8 mouse cellular contexts compared by ENCODE assay signal in the genomic region with DNA sequence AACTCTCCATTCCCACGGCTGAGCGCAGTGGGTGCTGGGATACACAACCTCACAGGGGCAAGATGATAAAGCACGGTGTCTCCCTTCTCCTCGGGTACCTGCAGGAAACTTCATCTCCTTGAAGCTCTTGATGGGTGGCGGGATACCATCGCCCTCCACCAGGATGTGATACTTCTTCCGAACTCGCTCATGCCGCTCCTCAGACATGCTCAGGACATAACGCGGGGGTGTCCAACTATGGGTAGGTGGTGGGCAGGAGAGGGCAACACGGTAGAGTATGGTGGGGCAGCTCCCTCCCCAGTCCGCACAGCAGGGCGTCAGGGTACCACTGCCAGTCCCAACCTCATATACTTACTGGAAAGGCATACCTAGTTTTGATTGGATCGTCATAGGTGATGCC. TPM values are rescaled to one million over a fixed set of nuclear protein-coding genes. Genes with fewer than 3 reads are reported as not detected.
DNase-seq lines count a peak whose midpoint lies in the region; ATAC-seq and TF ChIP-seq lines count a peak whose summit lies in the region.
"Had no signal": no experiment of that assay in that cellular context is flagged by ENCODE, and none has a peak within 500 bp of the region (broad histone marks: within the 10 kb centered on the region; RNA-seq: fewer than 3 reads in every experiment).

No protein-coding gene starts in this region.

- H3K4me3 ChIP-seq in liver, embryonic 11.5 days (ENCODE audit: low read depth, low read length): peak overlapping the region; percentile 96
- peak overlapping the region; percentile 92 for H3K4me3 ChIP-seq in forebrain, embryonic 11.5 days (ENCODE audit: low read depth, low read length)
- peak overlapping the region; percentile 92 for H3K4me3 ChIP-seq in limb, embryonic 11.5 days (ENCODE audit: low read depth, low read length)
- H3K4me3 ChIP-seq in olfactory bulb, adult 2 months (ENCODE audit: insufficient read depth, low read depth, low read length): peak overlapping the region; percentile 68

- DNase-seq in liver, embryonic 11.5 days (ENCODE audit: low spot score): no peak
- no peak for DNase-seq in liver
- no peak for DNase-seq in forebrain, embryonic 11.5 days (ENCODE audit: low spot score)
- no peak for DNase-seq in limb, embryonic 11.5 days (ENCODE audit: low spot score)
- no peak for DNase-seq in embryo, embryonic 11 days
- DNase-seq in thymus, postnatal 36 days: no peak
- DNase-seq: adrenal gland, postnatal 25 days had no signal

- H3K9ac ChIP-seq in liver, embryonic 11.5 days (ENCODE audit: low read depth, low read length): peak overlapping the region; percentile 77
- H3K9ac ChIP-seq in forebrain, embryonic 11.5 days (ENCODE audit: low read length): no peak overlapping the region
- H3K9ac ChIP-seq in limb, embryonic 11.5 days (ENCODE audit: low read length): no peak overlapping the region; the same call in 1 of the 2 replicates

- no peak overlapping the region for H3K27ac ChIP-seq in liver, embryonic 11.5 days (ENCODE audit: low read depth, low read length)
- H3K27ac ChIP-seq in forebrain, embryonic 11.5 days (ENCODE audit: low read depth, low read length): no peak overlapping the region
- H3K27ac ChIP-seq in limb, embryonic 11.5 days (replicated peaks; ENCODE audit: low read depth, low read length): no peak overlapping the region
- H3K27ac ChIP-seq in olfactory bulb, adult 2 months (ENCODE audit: insufficient read depth, low read depth, low read length): no peak overlapping the region

- H3K36me3 ChIP-seq in liver, embryonic 11.5 days (ENCODE audit: control insufficient read depth, insufficient read depth, low read length): peaks cover 43% of the 10 kb centered on the region
- H3K36me3 ChIP-seq in forebrain, embryonic 11.5 days (ENCODE audit: control insufficient read depth, insufficient read depth, low read length): peaks cover 15% of the 10 kb centered on the region
- H3K36me3 ChIP-seq in limb, embryonic 11.5 days (ENCODE audit: control insufficient read depth, insufficient read depth, low read length): peaks cover 28% of the 10 kb centered on the region

- ATAC-seq in liver, embryonic 11.5 days (replicated peaks; ENCODE audit: low FRiP score): no peak
- ATAC-seq in forebrain, embryonic 11.5 days (replicated peaks; ENCODE audit: low FRiP score): no peak
- no peak for ATAC-seq in limb, embryonic 11.5 days (ENCODE audit: insufficient number of reproducible peaks, low FRiP score, low TSS enrichment, low read depth)

- no peaks in the 10 kb centered on the region for H3K9me3 ChIP-seq in liver, embryonic 11.5 days (ENCODE audit: control insufficient read depth, low read length)
- no peaks in the 10 kb centered on the region for H3K9me3 ChIP-seq in forebrain, embryonic 11.5 days (ENCODE audit: control insufficient read depth, low read length)
- no peaks in the 10 kb centered on the region for H3K9me3 ChIP-seq in limb, embryonic 11.5 days (ENCODE audit: control insufficient read depth, low read length)

- TF ChIP-seq POLR2A in olfactory bulb, adult 2 months (IDR thresholded peaks at IDR 0.05; ENCODE audit: insufficient read depth, low read depth, low read length): no peak

- peak overlapping the region; percentile 82 for H3K4me2 ChIP-seq in liver, embryonic 11.5 days
- H3K4me2 ChIP-seq in forebrain, embryonic 11.5 days (ENCODE audit: low read depth, low read length, severe bottlenecking): peak overlapping the region; percentile 93; the same call in 1 of the 2 replicates
- H3K4me2 ChIP-seq in limb, embryonic 11.5 days (ENCODE audit: low read depth, severe bottlenecking): peak overlapping the region; percentile 95

- H3K4me1 ChIP-seq in liver, embryonic 11.5 days (replicated peaks; ENCODE audit: control insufficient read depth, insufficient read depth, low read length): peaks cover 15% of the 10 kb centered on the region
- H3K4me1 ChIP-seq in forebrain, embryonic 11.5 days (replicated peaks; ENCODE audit: control insufficient read depth, insufficient read depth, low read length): peaks cover 8% of the 10 kb centered on the region; the same call in 1 of the 2 replicates
- H3K4me1 ChIP-seq in limb, embryonic 11.5 days (ENCODE audit: control insufficient read depth, insufficient read depth, low read length): peaks cover 9% of the 10 kb centered on the region; the same call in 1 of the 2 replicates
- H3K4me1 ChIP-seq in olfactory bulb, adult 2 months (ENCODE audit: control insufficient read depth, insufficient read depth, low read length): peaks cover 14% of the 10 kb centered on the region

- no peak for TF ChIP-seq CTCF in olfactory bulb, adult 2 months (IDR thresholded peaks at IDR 0.05; ENCODE audit: insufficient read depth, low read depth, low read length)

- no peaks in the 10 kb centered on the region for H3K27me3 ChIP-seq in liver, embryonic 11.5 days (replicated peaks; ENCODE audit: control insufficient read depth, insufficient read depth, low read length)
- no peaks in the 10 kb centered on the region for H3K27me3 ChIP-seq in forebrain, embryonic 11.5 days (ENCODE audit: control insufficient read depth, insufficient read depth, low read length)
- H3K27me3 ChIP-seq in limb, embryonic 11.5 days (ENCODE audit: control insufficient read depth, insufficient read depth, low read length): no peaks in the 10 kb centered on the region

- 92% methylated on average over 15 of the region's 15 CpGs for WGBS in liver, embryonic 11.5 days
- WGBS in forebrain, embryonic 11.5 days: 95% methylated on average over 15 of the region's 15 CpGs
- 95% methylated on average over 15 of the region's 15 CpGs for whole genome bisulfite sequencing in limb, embryonic 11.5 days
- 94% methylated on average over 15 of the region's 15 CpGs for WGBS in olfactory bulb, adult 2 months

RNA-seq across cellular contexts. Expression of a gene that starts 1.3 kb away (rescaled TPM):
- polyA plus RNA-seq in liver, embryonic 11.5 days (2014; fragmentation: Nextera tagmentation; extraction: Ambion mirVana): 62.9 and 64.6 TPM in 2 replicates
- 79.3 and 79.5 TPM in 2 replicates for polyA plus RNA-seq in forebrain, embryonic 11.5 days (2014; fragmentation: Nextera tagmentation; extraction: Ambion mirVana)
- 82.5 and 84.0 TPM in 2 replicates for polyA plus RNA-seq in limb, embryonic 11.5 days (2014; fragmentation: Nextera tagmentation; extraction: Ambion mirVana)
- polyA plus RNA-seq in olfactory bulb, adult 2 months (2012; ENCODE audit: insufficient read depth, insufficient read length, low replicate concordance, missing spikeins): not detected in 2 replicates

RNA-seq across cellular contexts. Expression of a gene that starts 6.1 kb away (rescaled TPM):
- polyA plus RNA-seq in liver, embryonic 11.5 days (2014; fragmentation: Nextera tagmentation; extraction: Ambion mirVana): 4.3 and 6.0 TPM in 2 replicates
- polyA plus RNA-seq in forebrain, embryonic 11.5 days (2014; fragmentation: Nextera tagmentation; extraction: Ambion mirVana): 3.3 and 3.9 TPM in 2 replicates
- polyA plus RNA-seq in limb, embryonic 11.5 days (2014; fragmentation: Nextera tagmentation; extraction: Ambion mirVana): 1.6 and 2.7 TPM in 2 replicates
- polyA plus RNA-seq in olfactory bulb, adult 2 months (2012; ENCODE audit: insufficient read depth, insufficient read length, low replicate concordance, missing spikeins): not detected in 2 replicates

RNA-seq across cellular contexts. Expression of a gene that starts 21.7 kb away (rescaled TPM):
- 86.4 and 94.6 TPM in 2 replicates for polyA plus RNA-seq in liver, embryonic 11.5 days (2014; fragmentation: Nextera tagmentation; extraction: Ambion mirVana)
- polyA plus RNA-seq in forebrain, embryonic 11.5 days (2014; fragmentation: Nextera tagmentation; extraction: Ambion mirVana): 165 and 185 TPM in 2 replicates
- 154 and 155 TPM in 2 replicates for polyA plus RNA-seq in limb, embryonic 11.5 days (2014; fragmentation: Nextera tagmentation; extraction: Ambion mirVana)
- not detected in 2 replicates for polyA plus RNA-seq in olfactory bulb, adult 2 months (2012; ENCODE audit: insufficient read depth, insufficient read length, low replicate concordance, missing spikeins)

RNA-seq across cellular contexts. Expression of a gene that starts 35.7 kb away (rescaled TPM):
- 18.7 and 25.3 TPM in 2 replicates for polyA plus RNA-seq in liver, embryonic 11.5 days (2014; fragmentation: Nextera tagmentation; extraction: Ambion mirVana)
- 55.8 and 58.0 TPM in 2 replicates for polyA plus RNA-seq in forebrain, embryonic 11.5 days (2014; fragmentation: Nextera tagmentation; extraction: Ambion mirVana)
- polyA plus RNA-seq in limb, embryonic 11.5 days (2014; fragmentation: Nextera tagmentation; extraction: Ambion mirVana): 47.8 and 50.7 TPM in 2 replicates
- 63.4 TPM in 1 of 2 replicates, not detected in the other for polyA plus RNA-seq in olfactory bulb, adult 2 months (2012; ENCODE audit: insufficient read depth, insufficient read length, low replicate concordance, missing spikeins)

RNA-seq across cellular contexts. Expression of a gene that starts 38.3 kb away (rescaled TPM):
- polyA plus RNA-seq in liver, embryonic 11.5 days (2014; fragmentation: Nextera tagmentation; extraction: Ambion mirVana): 58.7 and 61.9 TPM in 2 replicates
- polyA plus RNA-seq in forebrain, embryonic 11.5 days (2014; fragmentation: Nextera tagmentation; extraction: Ambion mirVana): 51.4 and 56.5 TPM in 2 replicates
- 54.9 and 60.9 TPM in 2 replicates for polyA plus RNA-seq in limb, embryonic 11.5 days (2014; fragmentation: Nextera tagmentation; extraction: Ambion mirVana)
- polyA plus RNA-seq in olfactory bulb, adult 2 months (2012; ENCODE audit: insufficient read depth, insufficient read length, low replicate concordance, missing spikeins): not detected in 2 replicates
